Mouse (Mus musculus) monocyte, adult 2 months (primary cell): ENCODE measurements around the gene Uggt1.

Experiments
- DNase-seq, 2 experiments: peaks; one replicate each; pipeline ENCODE4 v3.0.0; 2022; ENCODE audit warnings: low spot score in 2 of 2, low read depth in 1 of 2

The Uggt1 gene

DNA sequence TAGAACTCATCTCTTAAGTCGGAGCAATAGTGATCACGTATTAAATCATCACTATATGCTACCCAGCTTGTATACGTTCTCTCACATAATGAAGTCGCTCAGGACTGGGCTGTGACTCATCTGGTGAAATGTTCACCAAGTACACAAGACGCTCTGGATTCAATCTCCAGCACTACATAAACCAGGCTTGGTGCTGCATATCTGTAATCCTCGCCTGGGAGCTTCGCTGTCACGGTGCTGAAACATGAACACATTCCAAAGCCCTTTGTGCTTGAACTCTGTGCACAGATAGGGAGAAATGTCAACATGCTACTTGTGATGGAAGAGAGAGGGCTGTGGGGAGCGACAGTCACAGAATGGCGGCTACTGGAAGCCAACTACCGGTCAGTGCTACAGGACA, 52.6 kb downstream of the Uggt1 start:
- no peak for DNase-seq

DNA sequence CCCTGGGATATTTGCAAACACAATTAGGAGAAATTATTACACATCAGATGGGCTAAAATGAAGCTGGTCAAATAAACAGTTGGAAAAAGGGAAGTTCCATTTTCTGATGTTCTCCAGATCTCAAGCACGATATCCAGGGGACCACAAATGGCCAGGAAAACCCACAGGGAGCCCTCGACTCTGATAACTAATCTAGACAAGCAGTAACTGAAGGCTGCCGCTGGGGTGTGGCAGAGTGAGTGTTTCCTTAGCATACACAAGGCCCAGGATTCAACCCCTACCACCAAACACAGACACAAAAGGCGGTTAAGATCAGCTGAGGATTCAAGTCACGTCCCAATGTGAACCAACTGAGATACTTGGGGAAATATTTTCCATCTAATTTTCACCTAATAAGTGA, 64.5 kb downstream of the Uggt1 start:
- DNase-seq = no peak

GRCm38 (mm10) chr1:36173461-36173860, 71.1 kb downstream of the Uggt1 start:
- DNase-seq = no peak

GRCm38 (mm10) chr1:36172941-36173340, 71.6 kb downstream of the Uggt1 start:
- no peak for DNase-seq

DNA sequence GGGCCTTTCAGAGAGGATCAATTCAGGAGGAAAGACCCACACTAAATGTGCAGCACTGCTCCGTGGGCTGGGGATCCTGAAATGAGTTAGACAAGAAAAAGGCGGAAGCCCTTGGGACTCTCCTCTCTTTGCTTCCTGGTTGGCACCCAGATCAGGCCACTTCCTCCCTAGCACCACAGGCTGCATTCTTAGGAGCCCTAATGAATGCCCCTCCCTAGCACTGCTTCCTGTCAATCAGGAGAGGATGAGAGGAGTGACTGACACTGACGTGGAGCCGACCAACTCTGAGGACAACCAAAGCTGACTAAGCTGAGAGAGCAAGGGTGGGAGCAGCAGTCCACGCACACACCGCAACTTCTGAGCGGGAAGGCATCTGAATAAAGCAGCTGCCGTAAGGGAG, 81.8 kb downstream of the Uggt1 start:
- peak; percentile 41 to 52 for DNase-seq

DNA sequence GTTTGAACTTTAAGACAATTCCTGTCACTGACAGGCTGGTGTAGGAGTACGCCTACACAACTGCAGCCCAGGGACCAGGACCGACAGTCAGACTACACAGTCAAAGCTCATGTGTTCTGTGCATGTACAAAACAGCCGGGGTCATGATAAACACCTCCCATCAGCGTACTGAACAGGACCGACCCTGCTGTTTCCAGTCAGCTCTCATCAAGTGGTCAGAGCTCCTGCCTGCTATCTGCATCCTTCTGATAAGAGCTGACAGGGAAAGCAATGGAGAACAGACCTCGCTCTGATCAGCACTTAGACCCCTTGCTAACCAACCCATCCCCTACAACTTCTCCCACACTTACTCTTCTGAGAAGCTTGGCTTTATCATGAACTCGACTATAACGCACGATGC, 83.3 kb downstream of the Uggt1 start:
- no peak for DNase-seq

DNA sequence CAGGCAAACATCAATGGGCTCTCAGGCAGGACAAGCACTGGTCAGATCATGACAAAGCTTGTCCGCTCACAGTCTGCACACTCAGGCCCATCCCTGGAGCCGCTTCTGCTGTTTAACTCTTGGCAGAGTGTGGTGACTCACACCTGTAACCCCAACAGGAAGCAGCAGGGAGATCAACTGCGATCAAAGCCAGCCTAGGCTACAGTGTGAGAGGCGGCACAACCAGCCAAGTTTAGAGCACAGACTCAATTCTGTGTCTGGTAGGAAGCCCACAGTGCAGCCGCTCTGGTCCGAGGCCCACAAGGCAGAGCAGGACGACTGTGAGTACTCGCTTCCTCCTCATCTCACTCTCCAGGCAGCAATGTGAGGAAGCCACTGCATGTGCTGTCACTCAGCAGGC, 84.3 kb downstream of the Uggt1 start:
- DNase-seq = no peak

DNA sequence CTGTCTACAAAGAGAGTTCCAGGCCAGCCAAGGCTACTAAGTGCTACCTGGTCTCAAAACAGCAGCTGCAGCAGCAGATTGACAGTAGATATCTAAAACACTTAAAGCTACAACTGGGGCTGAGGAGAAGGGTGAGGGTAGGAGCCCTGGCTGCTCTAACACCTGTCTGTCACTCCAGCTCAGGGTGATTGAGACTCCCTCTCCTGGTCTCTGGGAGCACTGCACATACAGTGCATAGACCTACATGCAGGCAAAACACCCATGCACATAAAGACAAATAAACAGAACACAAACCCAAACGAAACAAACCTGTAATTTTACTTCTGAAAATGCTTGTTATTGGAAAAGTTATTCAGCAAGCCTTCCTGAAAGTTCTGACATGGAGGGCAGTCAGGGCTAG, 95.1 kb downstream of the Uggt1 start:
- DNase-seq = no peak

GRCm38 (mm10) chr1:36148809-36149208, 95.7 kb downstream of the Uggt1 start:
- DNase-seq = no peak

DNA sequence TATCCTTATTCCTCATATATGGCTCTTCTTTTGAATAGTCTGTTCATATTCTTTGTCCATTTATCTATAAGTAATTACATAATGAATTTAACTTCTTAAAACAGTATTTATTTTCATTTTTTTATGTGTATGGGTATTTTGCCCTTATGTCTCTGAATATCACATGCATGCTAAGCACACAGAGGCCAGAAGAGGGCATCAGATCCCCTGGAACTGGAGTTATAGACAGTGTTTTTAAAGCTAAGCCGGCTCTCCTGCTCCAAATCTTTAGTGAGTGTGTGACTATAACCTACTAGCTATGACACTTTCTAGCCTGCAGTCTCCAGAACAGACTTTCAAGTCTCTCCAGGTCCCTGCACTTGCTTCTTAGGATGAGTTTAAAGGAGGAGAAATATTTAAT, 99.5 kb downstream of the Uggt1 start:
- no peak for DNase-seq

GRCm38 (mm10) chr1:36140311-36140710, 104.2 kb downstream of the Uggt1 start:
- no peak for DNase-seq

GRCm38 (mm10) chr1:36134584-36134983, 109.9 kb downstream of the Uggt1 start:
- peak in 1 of 2 experiments; percentile 73 for DNase-seq

GRCm38 (mm10) chr1:36133647-36134046, 110.9 kb downstream of the Uggt1 start:
- DNase-seq = peak in 1 of 2 experiments; percentile 19

DNA sequence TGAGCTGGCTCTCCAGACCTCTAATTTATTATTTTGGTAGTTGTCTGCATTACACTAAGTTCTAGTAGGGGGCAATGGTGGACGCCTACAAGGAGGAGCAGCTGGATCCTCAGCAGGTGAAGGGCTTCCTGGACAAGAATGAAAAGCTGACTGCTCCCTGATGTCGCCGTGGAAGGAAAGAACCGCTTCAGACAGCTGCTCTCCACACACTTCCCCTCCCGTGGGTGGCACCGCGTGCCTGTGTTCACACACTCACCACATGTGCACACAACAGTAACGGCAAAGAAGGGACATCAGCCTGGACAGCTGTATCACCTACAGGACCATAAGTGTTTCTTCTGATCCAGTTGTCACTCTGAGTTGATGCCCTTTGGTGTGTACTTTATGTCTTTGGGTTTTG, 111.5 kb downstream of the Uggt1 start:
- DNase-seq = peak in 1 of 2 experiments; percentile 37

GRCm38 (mm10) chr1:36132211-36132610, 112.3 kb downstream of the Uggt1 start:
- DNase-seq = no peak

DNA sequence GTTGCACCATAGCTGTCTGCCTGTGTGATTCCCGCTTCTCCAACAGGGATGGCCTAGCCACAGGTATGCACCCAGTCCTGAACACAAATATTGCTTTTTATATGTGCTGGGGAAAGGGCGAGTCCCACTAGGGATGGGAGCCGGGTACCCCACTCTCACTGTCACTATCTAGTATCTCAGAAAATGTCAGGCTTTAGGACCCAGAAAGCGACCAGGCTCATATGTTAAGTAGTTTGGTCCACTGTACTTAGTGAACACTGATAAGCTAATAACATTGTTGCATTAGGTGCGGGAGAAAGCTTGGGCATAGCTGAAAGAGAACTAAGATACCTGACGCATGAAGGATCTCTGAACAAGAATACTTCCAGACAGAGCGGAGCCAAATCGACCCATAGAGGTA, 112.8 kb downstream of the Uggt1 start:
- no peak for DNase-seq

- DNase-seq = no peak
Observed at GRCm38 (mm10) chr1:36131154-36131553, 113.4 kb downstream of the Uggt1 start.

DNA sequence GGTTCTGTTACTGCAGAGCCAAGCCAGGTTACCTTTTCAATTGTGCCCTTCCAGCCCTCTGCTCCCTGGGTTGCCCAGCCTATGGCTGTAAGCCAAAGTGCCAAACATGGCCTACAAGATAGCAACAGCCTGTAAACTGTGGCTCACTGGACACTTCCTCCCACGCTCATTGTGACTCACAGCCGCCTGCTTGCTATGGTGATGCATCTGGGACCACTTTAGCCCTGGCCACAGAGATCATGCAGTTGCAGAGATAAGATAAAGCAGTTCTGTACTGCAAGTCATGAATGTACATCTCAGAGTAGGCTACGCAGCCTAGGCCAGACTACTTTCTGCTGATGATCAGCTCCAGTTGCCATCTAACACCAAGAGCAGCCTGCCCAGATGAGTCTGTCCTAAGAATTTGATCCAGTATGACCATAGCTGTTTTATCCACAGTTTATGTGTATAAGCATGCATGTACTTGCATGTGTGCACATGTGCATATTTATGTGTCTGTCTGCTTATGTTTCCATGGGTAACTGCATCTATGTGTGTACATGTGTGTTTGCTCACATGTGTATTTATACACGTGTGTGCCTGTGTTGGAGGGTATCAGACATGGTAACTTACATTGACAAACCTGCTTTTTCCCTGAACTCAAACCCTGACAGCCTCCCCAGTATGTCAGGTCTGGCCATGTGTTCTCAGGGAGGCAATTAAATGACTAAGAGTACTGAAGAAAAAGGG, 114.0 kb downstream of the Uggt1 start:
- DNase-seq = peak; percentile 31 to 35

DNA sequence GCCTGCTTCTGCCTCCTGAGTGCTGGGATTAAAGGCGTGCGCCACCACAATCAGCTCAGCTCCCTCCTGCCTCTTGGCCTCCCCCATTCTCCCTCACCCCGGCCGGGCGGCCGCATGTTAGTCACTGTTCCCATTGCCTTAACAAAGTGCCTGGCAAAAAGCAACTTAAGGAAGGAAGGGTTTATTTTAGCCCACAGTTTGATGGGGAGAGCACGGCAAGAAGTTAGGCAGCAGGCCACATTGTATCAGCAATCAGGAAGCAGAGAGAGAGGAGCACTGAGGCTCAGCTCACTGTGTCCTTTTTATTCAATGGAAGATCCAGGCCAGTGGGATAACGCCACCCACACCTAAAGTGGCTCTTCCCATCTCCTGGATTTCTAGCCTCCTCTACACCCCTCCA, 114.6 kb downstream of the Uggt1 start:
- DNase-seq = no peak

DNA sequence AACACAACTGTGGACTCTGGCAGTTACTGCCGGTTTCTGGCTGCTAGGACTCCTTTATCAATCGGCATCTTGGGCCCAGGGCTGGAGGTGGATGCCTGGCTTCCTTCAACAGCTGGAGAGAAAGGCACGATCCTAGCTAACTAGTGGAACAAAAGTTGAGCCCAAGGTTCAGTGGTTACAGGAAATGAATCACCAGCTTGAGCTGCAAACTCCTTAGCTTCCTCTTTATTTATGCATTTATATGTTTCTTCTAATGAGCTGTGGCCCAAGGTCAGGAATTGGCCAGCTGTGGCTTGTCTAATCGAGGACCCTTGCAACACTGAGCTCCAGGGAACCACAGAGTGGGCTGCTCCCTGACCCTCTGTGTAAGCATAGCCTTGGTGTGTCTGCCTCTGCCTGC, 115.4 kb downstream of the Uggt1 start:
- DNase-seq = peak; percentile 33 to 40

- DNase-seq = no peak
Observed at GRCm38 (mm10) chr1:36125076-36125475, 119.4 kb downstream of the Uggt1 start.

GRCm38 (mm10) chr1:36121172-36121571, 123.3 kb downstream of the Uggt1 start:
- DNase-seq = no peak

GRCm38 (mm10) chr1:36119426-36119825, 125.1 kb downstream of the Uggt1 start:
- DNase-seq = no peak
